Mouse (Mus musculus) skeletal muscle tissue, postnatal 0 days (tissue): Measurements from ENCODE around the gene Dapk3. TPM values are rescaled to one million over a fixed set of nuclear protein-coding genes. Genes with fewer than 3 reads are reported as not detected.

Experiments used
- polyA plus RNA-seq: library from polyadenylated mRNA; unstranded; fragments of >200 nt; fragmentation: Nextera tagmentation; extraction: Ambion mirVana; gene quantifications from 2 replicates; pipeline ENCODE4 v1.2.1, GENCODE M21; 2015

Gene Dapk3
- polyA plus RNA-seq: 44.3 and 52.5 TPM in 2 replicates

DNA sequence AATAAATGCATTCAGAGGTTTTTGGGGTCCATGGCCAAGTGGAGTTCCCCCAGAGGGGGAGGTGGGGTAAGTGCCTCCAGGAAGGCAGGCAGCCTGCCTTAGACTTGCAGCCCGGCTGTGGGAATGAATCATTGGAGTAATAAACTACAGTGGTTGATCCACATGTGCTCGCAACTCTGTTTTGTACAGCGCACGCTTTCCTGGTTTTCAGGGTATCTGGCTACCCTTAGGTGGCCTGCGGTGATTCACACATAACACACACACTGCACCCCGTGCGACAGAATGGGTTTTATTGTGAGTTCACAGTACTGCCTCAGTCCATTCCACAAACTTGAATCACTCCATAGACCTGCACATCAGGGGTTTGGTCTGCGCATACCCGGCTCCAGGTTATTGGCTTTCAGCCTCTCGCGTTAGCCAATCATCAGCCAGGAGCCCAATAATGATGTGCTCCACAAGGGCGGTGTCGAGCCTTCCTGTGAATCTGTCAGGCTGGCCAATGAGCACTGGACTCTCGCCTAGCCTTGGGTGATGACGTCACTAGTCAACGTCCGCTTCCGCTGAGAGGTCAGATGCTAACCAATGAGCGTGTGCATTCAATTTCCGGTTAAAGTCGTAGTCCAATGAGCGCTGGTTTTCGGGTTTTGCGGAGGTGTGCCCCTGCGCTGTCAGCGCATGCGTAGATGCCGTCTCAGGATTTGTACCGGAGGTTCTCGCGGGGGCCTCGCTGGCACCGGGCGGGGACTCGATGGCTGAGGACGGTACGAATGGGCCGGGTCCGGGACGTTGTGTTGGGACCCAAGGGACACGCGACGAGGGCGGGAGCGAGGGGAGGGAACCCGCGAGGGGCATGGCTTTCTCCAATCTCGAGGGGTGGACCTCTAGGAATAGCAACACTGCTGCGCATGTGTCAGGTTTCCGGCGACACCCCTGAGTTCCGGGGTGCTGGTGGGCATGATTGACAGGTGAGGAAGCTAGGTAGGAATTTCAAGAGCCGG lies at the start of gene Dapk3:
Dapk3 (plus strand) TSS at position 670 of the 998 bp plus-strand sequence.

DNA sequence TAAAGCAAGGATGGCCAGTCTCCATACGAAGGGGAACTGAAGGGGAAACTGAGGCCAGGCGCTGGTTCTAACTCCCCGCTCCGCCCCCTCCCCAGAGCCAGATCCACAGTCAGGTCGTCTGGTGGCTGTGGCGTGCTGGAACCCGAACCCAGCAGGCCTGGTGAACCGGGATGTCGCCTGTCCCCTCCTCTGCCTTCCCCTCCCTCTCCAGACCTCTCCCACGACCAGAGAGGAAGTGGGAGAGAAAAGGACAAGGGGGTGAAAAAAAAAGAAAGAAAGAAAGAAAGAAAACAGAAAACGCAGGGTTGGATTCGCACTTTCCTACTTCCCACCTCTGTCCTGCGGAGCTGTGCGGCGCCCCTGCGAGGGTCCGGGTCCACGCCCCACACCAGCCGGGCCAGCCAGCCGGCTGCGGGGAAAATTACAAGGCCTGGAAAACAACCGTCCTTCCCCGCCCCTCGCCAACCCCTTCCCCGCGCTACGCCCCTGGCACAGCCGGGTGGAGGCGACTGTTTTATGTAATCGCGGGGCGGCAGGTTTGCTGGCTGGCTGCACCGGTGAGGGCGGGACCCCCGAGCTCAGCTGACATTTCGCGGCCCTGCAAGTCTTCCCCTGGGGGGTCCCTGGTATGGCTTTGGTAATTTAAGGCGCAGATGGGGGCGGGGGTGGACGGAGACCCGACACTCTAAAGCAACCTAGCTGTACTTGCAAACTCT lies 47.7 kb upstream of the Dapk3 start, which contains the start of gene Zbtb7a:
Zbtb7a (plus strand) TSS at position 255 of the 716 bp plus-strand sequence.

DNA sequence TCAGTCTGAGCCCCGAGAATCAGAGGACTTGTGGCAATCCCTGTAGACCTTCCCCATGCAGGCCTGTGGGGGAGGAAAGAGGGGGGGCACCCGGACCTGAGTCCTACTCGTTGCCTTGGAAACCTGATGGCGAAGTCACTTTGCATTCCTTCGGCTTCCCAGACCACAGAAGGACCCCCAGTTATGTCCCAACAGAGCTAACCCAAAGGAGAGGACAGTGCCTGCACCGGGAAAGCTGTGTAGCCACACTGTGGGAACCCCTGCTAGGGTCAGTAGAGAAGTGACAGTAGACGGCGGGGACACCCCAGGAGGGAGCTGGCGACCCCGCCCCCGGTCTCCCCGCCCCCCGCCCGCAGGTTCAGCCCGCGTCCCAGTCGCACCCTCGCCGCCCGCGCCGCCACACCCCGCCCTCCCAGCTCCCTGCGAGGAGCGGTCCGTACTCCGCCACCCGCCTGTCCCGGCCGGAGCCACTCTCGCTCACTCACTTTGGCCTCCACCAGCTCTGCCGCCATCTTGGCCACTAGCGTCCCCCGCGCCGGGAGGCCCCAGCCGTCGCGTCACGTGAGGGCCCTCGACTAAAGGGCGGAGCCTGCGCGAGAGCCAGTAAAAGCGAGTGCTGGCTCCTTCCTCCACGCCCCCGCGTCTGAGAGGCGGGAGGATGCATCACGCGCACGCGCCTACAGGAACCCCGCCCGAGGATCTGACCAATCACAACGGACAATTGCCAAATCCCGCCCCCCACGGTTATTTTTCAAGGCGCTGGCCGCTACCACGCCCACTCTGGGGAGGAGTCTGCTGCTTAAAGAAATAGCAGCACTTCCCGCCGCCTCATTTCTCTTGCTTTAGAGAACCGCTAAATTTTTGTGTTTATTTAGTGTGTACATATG lies 15.4 kb upstream of the Dapk3 start, which contains the start of gene Pias4:
Pias4 (minus strand) TSS at position 724 of the 887 bp plus-strand sequence.

DNA sequence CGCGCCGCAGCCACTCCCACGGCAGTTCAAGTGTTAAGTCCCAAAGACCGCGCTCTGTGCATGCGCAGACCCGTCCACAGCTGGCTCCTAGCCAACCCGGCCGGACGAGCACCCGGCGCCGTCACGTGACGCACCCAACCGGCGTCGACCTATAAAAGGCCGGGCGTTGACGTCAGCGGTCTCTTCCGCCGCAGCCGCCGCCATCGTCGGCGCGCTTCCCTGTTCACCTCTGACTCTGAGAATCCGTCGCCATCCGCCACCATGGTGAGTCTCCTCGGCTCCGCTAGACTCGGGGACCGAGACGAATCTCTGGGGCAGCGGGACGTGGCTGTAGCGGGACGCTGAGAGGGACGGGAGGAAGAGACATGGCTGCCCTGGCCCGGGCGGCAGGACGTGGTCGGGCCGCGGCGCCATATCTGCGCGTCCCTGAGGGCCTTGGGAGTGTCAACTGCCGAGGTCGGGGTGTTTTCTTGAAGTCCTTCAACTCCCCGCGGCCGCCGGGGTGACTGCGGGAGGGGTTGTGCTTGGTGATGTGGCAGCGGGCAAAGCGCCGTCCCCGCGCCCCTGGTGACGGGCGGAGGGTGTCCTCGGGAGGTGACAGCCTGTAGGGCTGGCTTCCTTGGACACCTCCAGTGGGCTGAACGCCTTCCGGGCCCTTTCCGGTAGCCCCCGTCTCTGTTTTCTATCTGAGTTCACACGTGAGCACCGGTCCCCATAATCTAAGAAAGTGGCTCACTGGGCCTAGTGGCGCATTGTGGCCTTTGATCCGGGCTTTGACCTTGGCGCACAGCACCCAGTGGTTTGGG lies 6.1 kb upstream of the Dapk3 start, which contains the start of gene Eef2:
Eef2 (plus strand) TSS at position 166 of the 806 bp plus-strand sequence.

DNA sequence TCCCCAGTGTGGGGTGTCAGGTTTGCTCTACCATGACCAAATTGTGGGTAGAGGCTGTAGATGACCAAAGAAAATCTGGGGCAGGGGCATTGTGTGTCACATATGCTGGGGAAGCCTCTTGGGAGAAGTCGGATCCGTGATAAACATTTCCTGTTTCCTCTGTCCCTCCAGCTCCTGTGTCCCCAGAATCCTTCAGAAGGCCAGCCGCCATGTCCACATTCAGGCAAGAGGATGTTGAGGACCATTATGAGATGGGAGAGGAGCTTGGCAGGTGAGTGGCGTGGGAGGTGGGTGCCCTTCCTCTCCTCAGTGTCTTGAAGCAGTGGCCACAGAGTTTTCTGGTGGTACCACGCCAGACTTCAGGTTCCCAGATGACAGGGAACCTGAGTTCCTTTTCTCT lies 1.0 kb downstream of the Dapk3 start, which contains the start of gene 4930442H23Rik:
4930442H23Rik (minus strand) TSS at position 45 of the 400 bp plus-strand sequence.

DNA sequence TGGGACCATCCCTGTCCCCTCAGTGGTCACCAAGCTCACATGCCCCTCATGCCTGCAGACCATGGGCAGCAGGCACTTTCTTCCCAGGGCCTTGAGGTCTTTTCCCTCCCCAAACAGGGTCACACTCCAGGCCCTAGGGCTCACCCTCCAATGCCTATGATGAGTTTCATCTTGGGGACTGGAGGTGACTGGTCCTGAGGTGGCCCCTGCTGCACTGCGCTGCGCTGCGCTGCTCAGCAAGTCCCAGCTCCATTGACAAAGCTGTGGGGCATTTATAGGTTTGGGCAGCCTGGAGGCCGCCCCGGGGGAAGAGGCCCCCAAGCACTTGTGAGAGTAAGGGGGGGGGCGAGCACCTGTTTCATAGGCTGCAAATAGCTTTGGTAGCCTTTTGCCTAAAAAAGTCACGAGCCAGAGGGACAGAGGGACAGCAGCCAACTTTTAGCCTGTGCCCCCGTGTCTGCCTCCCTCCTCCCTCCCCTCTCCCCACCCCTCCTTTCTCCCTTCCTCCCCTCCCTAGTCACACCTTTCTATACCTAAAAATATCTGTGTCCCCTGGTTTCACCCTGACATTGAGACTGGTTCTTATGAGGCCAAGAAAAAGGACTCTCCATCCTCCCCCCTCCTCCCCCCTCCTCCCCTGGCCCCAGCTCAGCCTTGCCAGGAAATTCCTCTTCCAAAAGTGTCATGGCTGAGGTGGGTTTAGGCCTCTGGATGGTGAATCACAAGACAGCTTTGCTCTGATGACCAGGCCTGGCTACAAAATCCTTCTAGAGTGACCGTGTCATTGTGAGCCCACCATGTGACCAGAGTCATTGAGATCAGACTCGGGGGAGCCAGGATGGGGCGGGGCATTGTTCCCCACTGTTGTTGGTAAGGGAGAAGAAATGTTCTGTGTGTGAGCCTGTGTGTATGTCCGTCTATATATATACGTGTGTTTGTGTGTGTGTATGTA lies 19.3 kb downstream of the Dapk3 start, which contains the start of gene Nmrk2:
Nmrk2 (minus strand) TSS at position 245 of the 952 bp plus-strand sequence.

DNA sequence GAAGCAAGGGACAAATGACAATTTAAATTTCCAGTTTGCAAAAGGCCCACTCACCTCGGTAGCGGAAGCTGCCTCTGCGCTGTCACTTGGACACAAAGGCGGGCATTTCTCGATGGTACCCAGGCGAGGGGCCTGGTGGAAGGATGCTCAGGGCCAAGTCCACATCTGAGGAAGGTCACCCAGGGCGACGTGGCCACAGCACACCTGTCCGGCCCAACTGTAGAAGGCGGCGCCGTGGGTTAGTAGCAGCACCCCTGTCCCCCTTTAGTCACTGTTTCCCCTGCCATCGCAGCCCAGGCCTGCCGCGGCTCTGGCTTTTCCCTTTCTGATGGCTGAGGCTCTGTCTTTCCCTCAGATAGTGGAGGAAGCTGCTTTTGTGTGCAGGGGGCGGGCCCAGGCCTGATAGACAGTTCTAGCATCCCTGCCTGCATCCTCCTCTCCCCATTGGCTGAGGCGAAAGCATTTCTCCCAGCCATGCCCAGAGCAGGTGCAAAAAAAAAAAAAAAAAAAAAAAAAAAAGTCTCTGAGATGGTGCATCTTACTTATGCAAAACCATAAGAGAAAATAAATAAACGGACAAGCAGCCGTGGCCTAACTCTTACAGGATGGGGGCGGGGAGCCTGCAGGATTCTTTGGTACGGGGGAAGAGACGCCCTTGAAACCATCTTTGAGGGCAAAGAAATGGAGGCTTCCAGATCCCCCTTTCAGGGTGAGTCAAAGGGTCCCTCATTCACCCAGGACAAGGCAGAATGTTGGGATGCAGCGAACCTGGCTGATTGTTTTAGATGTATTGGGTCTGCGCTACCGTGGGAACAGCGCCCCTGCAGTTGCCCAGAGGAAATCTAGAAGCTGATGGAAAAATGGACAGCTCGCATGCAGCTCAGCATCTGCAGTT lies 47.9 kb downstream of the Dapk3 start, which contains the start of gene Atcay:
Atcay (minus strand) TSS at position 396 of the 895 bp plus-strand sequence.

DNA sequence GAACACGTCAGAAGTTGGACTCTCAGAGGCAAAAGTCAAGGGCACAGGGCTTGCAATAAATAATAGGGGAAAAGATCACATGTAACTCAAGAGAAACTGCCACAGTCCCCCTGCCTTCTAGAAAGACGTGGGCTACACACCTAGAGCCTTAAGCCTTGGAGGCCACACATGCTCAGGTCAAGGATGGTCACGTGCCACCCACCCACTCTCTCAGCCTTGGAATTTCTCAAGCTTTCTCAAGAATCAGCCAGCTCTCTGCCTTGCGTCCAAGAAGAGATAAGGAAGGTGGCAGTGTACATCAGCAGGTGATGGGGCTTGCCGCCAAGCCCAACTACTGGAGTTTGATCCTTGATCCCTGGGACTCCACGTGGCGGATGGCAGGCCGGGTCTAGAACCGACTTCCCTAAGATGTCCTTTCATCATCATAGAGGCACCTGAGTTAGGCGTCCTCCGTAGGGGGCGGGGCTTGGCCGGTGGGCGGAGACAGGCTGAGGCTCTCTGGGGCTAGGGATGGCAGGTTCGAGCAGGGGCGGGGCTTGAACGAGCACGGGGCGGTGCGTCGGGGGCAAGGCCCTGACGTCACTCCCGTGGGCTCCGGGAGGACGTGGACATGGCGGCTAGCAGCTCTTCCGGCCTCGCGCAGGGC lies 49.9 kb downstream of the Dapk3 start, which contains the start of gene Zfr2:
Zfr2 (plus strand) TSS at position 576 of the 646 bp plus-strand sequence.

Other genes starting within 250 kb of the Dapk3 start
- 1.6 TPM in 2 replicates for gene Gng7, start 168.1 kb upstream of the Dapk3 start, polyA plus RNA-seq
- 0.06 TPM in 1 of 2 replicates, not detected in the other for gene Diras1, start 157.3 kb upstream of the Dapk3 start, polyA plus RNA-seq
- gene Slc39a3, start 145.6 kb upstream of the Dapk3 start, polyA plus RNA-seq: 7.3 and 9.2 TPM in 2 replicates
- 117 and 131 TPM in 2 replicates for gene Sgta, start 122.8 kb upstream of the Dapk3 start, polyA plus RNA-seq
- 34.9 and 40.3 TPM in 2 replicates for gene Thop1, start 113.0 kb upstream of the Dapk3 start, polyA plus RNA-seq
- gene Creb3l3, start 84.1 kb upstream of the Dapk3 start, polyA plus RNA-seq: 0.54 and 1.2 TPM in 2 replicates
- gene Map2k2, start 77.1 kb upstream of the Dapk3 start, polyA plus RNA-seq: 143 and 155 TPM in 2 replicates
- gene Zbtb7a, start 47.8 kb upstream of the Dapk3 start, polyA plus RNA-seq: 29.7 and 34.0 TPM in 2 replicates
- gene Pias4, start 15.1 kb upstream of the Dapk3 start, polyA plus RNA-seq: 20.9 and 22.3 TPM in 2 replicates
- gene Eef2, start 6.4 kb upstream of the Dapk3 start, polyA plus RNA-seq: 392 and 402 TPM in 2 replicates
- gene 4930442H23Rik, start 844 bp downstream of the Dapk3 start, polyA plus RNA-seq: not detected in 2 replicates
- 2.9 and 4.7 TPM in 2 replicates for gene Nmrk2, start 19.0 kb downstream of the Dapk3 start, polyA plus RNA-seq
- 0.26 and 0.45 TPM in 2 replicates for gene Atcay, start 47.8 kb downstream of the Dapk3 start, polyA plus RNA-seq
- 2.3 and 2.5 TPM in 2 replicates for gene Zfr2, start 50.1 kb downstream of the Dapk3 start, polyA plus RNA-seq
- gene Matk, start 69.9 kb downstream of the Dapk3 start, polyA plus RNA-seq: 0.65 and 0.90 TPM in 2 replicates
- gene Mrpl54, start 83.9 kb downstream of the Dapk3 start, polyA plus RNA-seq: 201 and 207 TPM in 2 replicates
- 50.7 and 53.6 TPM in 2 replicates for gene Apba3, start 84.0 kb downstream of the Dapk3 start, polyA plus RNA-seq
- gene Tjp3, start 108.6 kb downstream of the Dapk3 start, polyA plus RNA-seq: 0.47 and 0.58 TPM in 2 replicates
- 15.1 and 16.0 TPM in 2 replicates for gene Pip5k1c, start 110.0 kb downstream of the Dapk3 start, polyA plus RNA-seq
- gene Cactin, start 138.1 kb downstream of the Dapk3 start, polyA plus RNA-seq: 11.0 and 15.5 TPM in 2 replicates
- gene Tbxa2r, start 145.7 kb downstream of the Dapk3 start, polyA plus RNA-seq: 7.3 and 7.8 TPM in 2 replicates
- 0.11 and 0.13 TPM in 2 replicates for gene Gipc3, start 160.3 kb downstream of the Dapk3 start, polyA plus RNA-seq
- gene Hmg20b, start 167.5 kb downstream of the Dapk3 start, polyA plus RNA-seq: 38.4 and 47.5 TPM in 2 replicates
- 5.9 and 8.0 TPM in 2 replicates for gene Mfsd12, start 174.5 kb downstream of the Dapk3 start, polyA plus RNA-seq
- 0.27 and 0.37 TPM in 2 replicates for gene 4930404N11Rik, start 182.8 kb downstream of the Dapk3 start, polyA plus RNA-seq
- 35.3 and 36.5 TPM in 2 replicates for gene Fzr1, start 195.5 kb downstream of the Dapk3 start, polyA plus RNA-seq
- 70.2 and 72.8 TPM in 2 replicates for gene Dohh, start 201.4 kb downstream of the Dapk3 start, polyA plus RNA-seq
- 1.2 and 1.4 TPM in 2 replicates for gene Gm48551, start 201.5 kb downstream of the Dapk3 start, polyA plus RNA-seq
- gene Gm48552, start 206.0 kb downstream of the Dapk3 start, polyA plus RNA-seq: 0.24 TPM in 2 replicates
- gene Smim24, start 210.0 kb downstream of the Dapk3 start, polyA plus RNA-seq: 1.0 and 1.6 TPM in 2 replicates